ENCODE assay signal across 8 mouse cellular contexts in genomic region chr3:133600447-133601220, GRCm38 (mm10). TPM values are rescaled to one million over a fixed set of nuclear protein-coding genes. Genes with fewer than 3 reads are reported as not detected.
DNase-seq lines count a peak whose midpoint lies in the region; ATAC-seq lines count a peak whose summit lies in the region.

No protein-coding gene starts in this region.

- no peaks in the 10 kb centered on the region for H3K9me3 ChIP-seq in liver, embryonic 12.5 days (replicated peaks)
- no peaks in the 10 kb centered on the region for H3K9me3 ChIP-seq in lung, embryonic 15.5 days

- intact Hi-C loops in heart, postnatal 14 days (cut with DNase I): loop anchor here (5.0 kb wide), 1 partner anchor 58 kb away; no protein-coding TSS in a partner anchor

- H3K9ac ChIP-seq in liver, embryonic 12.5 days: no peak overlapping the region
- no peak overlapping the region for H3K9ac ChIP-seq in lung, embryonic 15.5 days

- H3K4me1 ChIP-seq in liver, embryonic 12.5 days: peaks cover 4% of the 10 kb centered on the region; the same call in 1 of the 2 replicates
- peaks cover 13% of the 10 kb centered on the region for H3K4me1 ChIP-seq in lung, embryonic 15.5 days

- no peak for ATAC-seq in liver, embryonic 12.5 days
- ATAC-seq in frontal cortex, adult (ENCODE audit: low TSS enrichment): peak; percentile 99
- peak; percentile 43; the same call in 1 of the 2 replicates for ATAC-seq in lung, embryonic 15.5 days (ENCODE audit: borderline replicate concordance, extremely low read depth, low FRiP score, low TSS enrichment)
- ATAC-seq in erythroid progenitor cell, adult 5-6 weeks (replicated peaks; ENCODE audit: low FRiP score, poor library complexity, severe bottlenecking): no peak

- peak; percentile 10 for DNase-seq in liver
- DNase-seq in heart, postnatal 14 days: peak; percentile 64 to 65
- DNase-seq in layer of hippocampus, adult 11-12 months (ENCODE audit: low spot score): peak; percentile 59
- peak; percentile 43 for DNase-seq in retina, postnatal 1 day

- H3K27ac ChIP-seq in liver, embryonic 12.5 days: no peak overlapping the region
- peak overlapping the region; percentile 19; the same call in 1 of the 2 replicates for H3K27ac ChIP-seq in lung, embryonic 15.5 days

- H3K27me3 ChIP-seq in liver, embryonic 12.5 days (replicated peaks): no peaks in the 10 kb centered on the region
- no peaks in the 10 kb centered on the region for H3K27me3 ChIP-seq in lung, embryonic 15.5 days

- no peak overlapping the region for H3K4me2 ChIP-seq in liver, embryonic 12.5 days
- H3K4me2 ChIP-seq in lung, embryonic 15.5 days: peak overlapping the region; percentile 8; the same call in 1 of the 2 replicates

- H3K36me3 ChIP-seq in liver, embryonic 12.5 days: no peaks in the 10 kb centered on the region
- H3K36me3 ChIP-seq in lung, embryonic 15.5 days: no peaks in the 10 kb centered on the region

- 36% methylated on average over 11 of the region's 11 CpGs for WGBS in liver, embryonic 12.5 days (ENCODE audit: insufficient replicate concordance)
- WGBS in lung, embryonic 15.5 days: 16% methylated on average over 11 of the region's 11 CpGs

- no peak overlapping the region for H3K4me3 ChIP-seq in liver, embryonic 12.5 days
- H3K4me3 ChIP-seq in lung, embryonic 15.5 days: no peak overlapping the region

RNA-seq across cellular contexts. Expression of gene Tet2, which starts 55.7 kb away (rescaled TPM):
- 5.1 TPM in 2 replicates for polyA plus RNA-seq in liver, embryonic 12.5 days (2016; fragmentation: Nextera tagmentation; extraction: Ambion mirVana)
- 10 to 100 TPM; 32.3 to 36.3 TPM for total RNA-seq in heart, postnatal 14 days (2021)
- polyA plus RNA-seq in lung, embryonic 15.5 days (2015; fragmentation: Nextera tagmentation; extraction: Ambion mirVana): 15.3 and 17.8 TPM in 2 replicates
- total RNA-seq in erythroid progenitor cell, adult 5-6 weeks (2015; ENCODE audit: low replicate concordance): 7.6 and 11.3 TPM in 2 replicates
- 3.0 and 8.2 TPM in 2 replicates for total RNA-seq in erythroid progenitor cell, adult 5-6 weeks (2017; ENCODE audit: low replicate concordance)

Comparison
In these comparisons a context has a peak if more than half of its experiments do, and no peak if none do; other contexts are left out.
1. DNase-seq: peak in every context shown above with its lines; median percentile 64 in heart, postnatal 14 days; 59 in layer of hippocampus, adult 11-12 months; 43 in retina, postnatal 1 day; 10 in liver.
2. ATAC-seq: peak in frontal cortex, adult (single experiment) and lung, embryonic 15.5 days (single experiment); none in liver, embryonic 12.5 days (single experiment) and erythroid progenitor cell, adult 5-6 weeks (single experiment).